15 mouse cellular contexts compared by ENCODE assay signal in genomic region chr7:19012882-19013281, GRCm38 (mm10). TPM values are rescaled to one million over a fixed set of nuclear protein-coding genes. Genes with fewer than 3 reads are reported as not detected.
DNase-seq lines count a peak whose midpoint lies in the region; ATAC-seq and TF ChIP-seq lines count a peak whose summit lies in the region.
"Had no signal": no experiment of that assay in that cellular context is flagged by ENCODE, and none has a peak within 500 bp of the region (broad histone marks: within the 10 kb centered on the region; RNA-seq: fewer than 3 reads in every experiment).

No protein-coding gene starts in this region.

- H3K9ac ChIP-seq in heart, embryonic 12.5 days = no peak overlapping the region; the same call in 1 of the 2 replicates
- no peak overlapping the region for H3K9ac ChIP-seq in embryonic facial prominence, embryonic 14.5 days (ENCODE audit: low read depth, low read length)
- no peak overlapping the region for H3K9ac ChIP-seq in liver, embryonic 14.5 days (replicated peaks)

- peak overlapping the region; percentile 47; the same call in 1 of the 2 replicates for H3K4me3 ChIP-seq in heart, embryonic 12.5 days
- no peak overlapping the region; the same call in 1 of the 2 replicates for H3K4me3 ChIP-seq in embryonic facial prominence, embryonic 14.5 days (ENCODE audit: low read depth, low read length)
- peak overlapping the region; percentile 54; the same call in 1 of the 2 replicates for H3K4me3 ChIP-seq in limb, embryonic 10.5 days
- H3K4me3 ChIP-seq in liver, embryonic 14.5 days (ENCODE audit: insufficient read depth in 1 of 2, low read depth in 2 of 2, low read length in 2 of 2) = no peak overlapping the region

- no peaks in the 10 kb centered on the region for H3K27me3 ChIP-seq in heart, embryonic 12.5 days (replicated peaks)
- H3K27me3 ChIP-seq in embryonic facial prominence, embryonic 14.5 days (replicated peaks; ENCODE audit: control insufficient read depth, insufficient read depth, low read length) = no peaks in the 10 kb centered on the region
- H3K27me3 ChIP-seq in limb, embryonic 10.5 days (ENCODE audit: low read depth, poor library complexity, severe bottlenecking) = no peaks in the 10 kb centered on the region
- H3K27me3 ChIP-seq in liver, embryonic 14.5 days (ENCODE audit: control insufficient read depth, insufficient read depth, low read length) = no peaks in the 10 kb centered on the region
- H3K27me3 ChIP-seq: hindbrain, embryonic 12.5 days had no signal

- no peak for DNase-seq in heart, postnatal 14 days
- DNase-seq in embryonic facial prominence, embryonic 14.5 days (ENCODE audit: low spot score) = no peak
- no peak for DNase-seq in limb, embryonic 10.5 days (ENCODE audit: low spot score)
- no peak for DNase-seq in liver, embryonic 14.5 days (ENCODE audit: low read depth in 3 of 3, low spot score in 3 of 3)
- no peak for DNase-seq in right cerebral cortex, postnatal 14 days
- no peak for DNase-seq in urinary bladder, postnatal 14 days (ENCODE audit: low spot score)

- TF ChIP-seq EP300 in liver, embryonic 14.5 days (IDR thresholded peaks at IDR 0.05; ENCODE audit: low read depth) = no peak

- H3K27ac ChIP-seq in heart, embryonic 12.5 days (ENCODE audit: poor library complexity, severe bottlenecking) = no peak overlapping the region
- no peak overlapping the region for H3K27ac ChIP-seq in embryonic facial prominence, embryonic 14.5 days (replicated peaks; ENCODE audit: low read depth, low read length)
- peak overlapping the region; percentile 3; the same call in 1 of the 2 replicates for H3K27ac ChIP-seq in limb, embryonic 10.5 days
- no peak overlapping the region for H3K27ac ChIP-seq in liver, embryonic 14.5 days

- 37% methylated on average over 2 of the region's 2 CpGs for WGBS in heart, embryonic 12.5 days
- 42% methylated on average over 2 of the region's 2 CpGs for WGBS in embryonic facial prominence, embryonic 14.5 days
- WGBS in limb, embryonic 10.5 days = 37% methylated on average over 2 of the region's 2 CpGs
- WGBS in liver, embryonic 14.5 days (ENCODE audit: insufficient replicate concordance) = 35% methylated on average over 2 of the region's 2 CpGs

- H3K4me2 ChIP-seq in heart, embryonic 12.5 days = peak overlapping the region; percentile 73
- peak overlapping the region; percentile 69; the same call in 1 of the 2 replicates for H3K4me2 ChIP-seq in embryonic facial prominence, embryonic 14.5 days (ENCODE audit: low read depth, low read length)
- H3K4me2 ChIP-seq in liver, embryonic 14.5 days (ENCODE audit: low read depth) = no peak overlapping the region; the same call in 1 of the 2 replicates

- H3K4me1 ChIP-seq in heart, embryonic 12.5 days (replicated peaks) = peaks cover 18% of the 10 kb centered on the region
- H3K4me1 ChIP-seq in embryonic facial prominence, embryonic 14.5 days (ENCODE audit: control insufficient read depth, insufficient read depth, low read length) = peaks cover 11% of the 10 kb centered on the region
- H3K4me1 ChIP-seq in limb, embryonic 10.5 days = peaks cover 25% of the 10 kb centered on the region
- peaks cover 3 to 5% of the 10 kb centered on the region in 2 experiments; a peak in 1 of 4 replicates for H3K4me1 ChIP-seq in liver, embryonic 14.5 days (replicated peaks; ENCODE audit: control insufficient read depth in 2 of 2, insufficient read depth in 2 of 2, low read length in 1 of 2)

- H3K9me3 ChIP-seq in heart, embryonic 12.5 days (replicated peaks) = no peaks in the 10 kb centered on the region
- H3K9me3 ChIP-seq in embryonic facial prominence, embryonic 14.5 days (ENCODE audit: control insufficient read depth, low read length) = no peaks in the 10 kb centered on the region
- H3K9me3 ChIP-seq in limb, embryonic 10.5 days (replicated peaks) = no peaks in the 10 kb centered on the region
- H3K9me3 ChIP-seq in liver, embryonic 14.5 days (ENCODE audit: control insufficient read depth, low read length) = no peaks in the 10 kb centered on the region
- H3K9me3 ChIP-seq: hindbrain, embryonic 12.5 days; midbrain, embryonic 10.5 days had no signal

- intact Hi-C loops in heart, postnatal 14 days (cut with DNase I) = loop anchor here (1.0 kb wide), 1 partner anchor 9 kb away; no protein-coding TSS in a partner anchor

- no peak for ATAC-seq in heart, embryonic 12.5 days (ENCODE audit: insufficient number of reproducible peaks, low FRiP score)
- ATAC-seq in embryonic facial prominence, embryonic 14.5 days (ENCODE audit: low read depth) = no peak
- ATAC-seq in liver, embryonic 14.5 days (ENCODE audit: insufficient read depth) = peak; percentile 47; the same call in 1 of the 2 replicates
- no peak for ATAC-seq in megakaryocyte, adult 5-6 weeks (ENCODE audit: poor library complexity, severe bottlenecking)
- ATAC-seq: CD4-positive, CD25-positive, alpha-beta regulatory T cell, adult 4 months; forebrain, embryonic 16.5 days had no signal

- no peaks in the 10 kb centered on the region for H3K36me3 ChIP-seq in heart, embryonic 12.5 days
- peaks cover 2% of the 10 kb centered on the region; the same call in 1 of the 2 replicates for H3K36me3 ChIP-seq in embryonic facial prominence, embryonic 14.5 days (ENCODE audit: control insufficient read depth, insufficient read depth, low read length)
- peaks cover 3% of the 10 kb centered on the region; the same call in 1 of the 2 replicates for H3K36me3 ChIP-seq in limb, embryonic 10.5 days
- H3K36me3 ChIP-seq in liver, embryonic 14.5 days (replicated peaks; ENCODE audit: control insufficient read depth, insufficient read depth, low read depth) = no peaks in the 10 kb centered on the region
- H3K36me3 ChIP-seq: hindbrain, embryonic 12.5 days had no signal

- TF ChIP-seq CTCF in liver, embryonic 14.5 days (IDR thresholded peaks at IDR 0.05; ENCODE audit: low read depth) = no peak

RNA-seq across cellular contexts. Expression of gene Irf2bp1, which starts 9.0 kb away (rescaled TPM):
- 21.3 and 22.8 TPM in 2 replicates for polyA plus RNA-seq in heart, embryonic 12.5 days (2016; fragmentation: Nextera tagmentation; extraction: Ambion mirVana)
- total RNA-seq in heart, postnatal 14 days (2021) = 10 to 100 TPM; 24.2 to 24.4 TPM
- polyA plus RNA-seq in embryonic facial prominence, embryonic 14.5 days (2014; fragmentation: Nextera tagmentation; extraction: Ambion mirVana) = 26.6 and 27.4 TPM in 2 replicates
- 30.8 and 34.4 TPM in 2 replicates for polyA plus RNA-seq in limb, embryonic 10.5 days (2016; fragmentation: Nextera tagmentation; extraction: Ambion mirVana)
- polyA plus RNA-seq in liver, embryonic 14.5 days (2012; rRNA removed) = 6.8 and 8.3 TPM in 2 replicates
- polyA plus RNA-seq in liver, embryonic 14.5 days (2014; fragmentation: Nextera tagmentation; extraction: Ambion mirVana) = 6.8 and 7.9 TPM in 2 replicates
- 11.4 and 14.5 TPM in 2 replicates for total RNA-seq in megakaryocyte, adult 5-6 weeks (2015)
- total RNA-seq in megakaryocyte, adult 5-6 weeks (2017) = 6.9 and 8.2 TPM in 2 replicates

RNA-seq across cellular contexts. Expression of gene Foxa3, which starts 10.5 kb away (rescaled TPM):
- polyA plus RNA-seq in heart, embryonic 12.5 days (2016; fragmentation: Nextera tagmentation; extraction: Ambion mirVana) = 0.37 TPM in 1 of 2 replicates, not detected in the other
- not detected for total RNA-seq in heart, postnatal 14 days (2021)
- polyA plus RNA-seq in embryonic facial prominence, embryonic 14.5 days (2014; fragmentation: Nextera tagmentation; extraction: Ambion mirVana) = 0.56 and 1.6 TPM in 2 replicates
- polyA plus RNA-seq in limb, embryonic 10.5 days (2016; fragmentation: Nextera tagmentation; extraction: Ambion mirVana) = not detected in 2 replicates
- polyA plus RNA-seq in liver, embryonic 14.5 days (2012; rRNA removed) = 12.2 and 13.9 TPM in 2 replicates
- polyA plus RNA-seq in liver, embryonic 14.5 days (2014; fragmentation: Nextera tagmentation; extraction: Ambion mirVana) = 25.7 and 26.5 TPM in 2 replicates
- not detected in 2 replicates for total RNA-seq in megakaryocyte, adult 5-6 weeks (2015)
- not detected in 2 replicates for total RNA-seq in megakaryocyte, adult 5-6 weeks (2017)
- polyA plus RNA-seq: CD4-positive, CD25-positive, alpha-beta regulatory T cell, adult 4 months; forebrain, embryonic 16.5 days had no signal

RNA-seq across cellular contexts. Expression of gene Sympk, which starts 11.3 kb away (rescaled TPM):
- 33.2 TPM in 2 replicates for polyA plus RNA-seq in heart, embryonic 12.5 days (2016; fragmentation: Nextera tagmentation; extraction: Ambion mirVana)
- total RNA-seq in heart, postnatal 14 days (2021) = 10 to 100 TPM; 64.6 to 66.5 TPM
- polyA plus RNA-seq in embryonic facial prominence, embryonic 14.5 days (2014; fragmentation: Nextera tagmentation; extraction: Ambion mirVana) = 23.6 and 23.8 TPM in 2 replicates
- polyA plus RNA-seq in limb, embryonic 10.5 days (2016; fragmentation: Nextera tagmentation; extraction: Ambion mirVana) = 50.4 and 54.6 TPM in 2 replicates
- polyA plus RNA-seq in liver, embryonic 14.5 days (2012; rRNA removed) = 27.3 and 29.1 TPM in 2 replicates
- 10.7 and 11.8 TPM in 2 replicates for polyA plus RNA-seq in liver, embryonic 14.5 days (2014; fragmentation: Nextera tagmentation; extraction: Ambion mirVana)
- 48.4 and 54.7 TPM in 2 replicates for total RNA-seq in megakaryocyte, adult 5-6 weeks (2015)
- 26.6 and 30.4 TPM in 2 replicates for total RNA-seq in megakaryocyte, adult 5-6 weeks (2017)

RNA-seq across cellular contexts. Expression of gene Mypop, which starts 21.8 kb away (rescaled TPM):
- 2.7 and 3.0 TPM in 2 replicates for polyA plus RNA-seq in heart, embryonic 12.5 days (2016; fragmentation: Nextera tagmentation; extraction: Ambion mirVana)
- total RNA-seq in heart, postnatal 14 days (2021) = 1 to 10 TPM; 2.5 to 2.8 TPM
- 4.0 and 4.2 TPM in 2 replicates for polyA plus RNA-seq in embryonic facial prominence, embryonic 14.5 days (2014; fragmentation: Nextera tagmentation; extraction: Ambion mirVana)
- 3.4 and 4.0 TPM in 2 replicates for polyA plus RNA-seq in limb, embryonic 10.5 days (2016; fragmentation: Nextera tagmentation; extraction: Ambion mirVana)
- polyA plus RNA-seq in liver, embryonic 14.5 days (2012; rRNA removed) = 0.20 and 0.21 TPM in 2 replicates
- polyA plus RNA-seq in liver, embryonic 14.5 days (2014; fragmentation: Nextera tagmentation; extraction: Ambion mirVana) = 0.30 and 0.34 TPM in 2 replicates
- 0.25 TPM in 1 of 2 replicates, not detected in the other for total RNA-seq in megakaryocyte, adult 5-6 weeks (2015)
- 0.15 and 0.24 TPM in 2 replicates for total RNA-seq in megakaryocyte, adult 5-6 weeks (2017)

RNA-seq across cellular contexts. Expression of gene Nanos2, which starts 25.7 kb away (rescaled TPM):
- polyA plus RNA-seq in heart, embryonic 12.5 days (2016; fragmentation: Nextera tagmentation; extraction: Ambion mirVana) = not detected in 2 replicates
- not detected for total RNA-seq in heart, postnatal 14 days (2021)
- polyA plus RNA-seq in embryonic facial prominence, embryonic 14.5 days (2014; fragmentation: Nextera tagmentation; extraction: Ambion mirVana) = not detected in 2 replicates
- polyA plus RNA-seq in limb, embryonic 10.5 days (2016; fragmentation: Nextera tagmentation; extraction: Ambion mirVana) = not detected in 2 replicates
- not detected in 2 replicates for polyA plus RNA-seq in liver, embryonic 14.5 days (2012; rRNA removed)
- not detected in 2 replicates for polyA plus RNA-seq in liver, embryonic 14.5 days (2014; fragmentation: Nextera tagmentation; extraction: Ambion mirVana)
- total RNA-seq in megakaryocyte, adult 5-6 weeks (2015) = not detected in 2 replicates
- not detected in 2 replicates for total RNA-seq in megakaryocyte, adult 5-6 weeks (2017)
- total RNA-seq: gastrocnemius, postnatal 4 days had no signal
- polyA plus RNA-seq: CD4-positive, CD25-positive, alpha-beta regulatory T cell, adult 4 months; kidney, adult 2 months; lung, embryonic 14.5 days had no signal

Comparison
In these comparisons a context has a peak if more than half of its experiments do, and no peak if none do; other contexts are left out.
1. H3K4me3 ChIP-seq: peak in heart, embryonic 12.5 days (single experiment) and limb, embryonic 10.5 days (single experiment); none in embryonic facial prominence, embryonic 14.5 days (single experiment) and liver, embryonic 14.5 days (0 of 2).